8 mouse cellular contexts compared by ENCODE assay signal in the genomic region with DNA sequence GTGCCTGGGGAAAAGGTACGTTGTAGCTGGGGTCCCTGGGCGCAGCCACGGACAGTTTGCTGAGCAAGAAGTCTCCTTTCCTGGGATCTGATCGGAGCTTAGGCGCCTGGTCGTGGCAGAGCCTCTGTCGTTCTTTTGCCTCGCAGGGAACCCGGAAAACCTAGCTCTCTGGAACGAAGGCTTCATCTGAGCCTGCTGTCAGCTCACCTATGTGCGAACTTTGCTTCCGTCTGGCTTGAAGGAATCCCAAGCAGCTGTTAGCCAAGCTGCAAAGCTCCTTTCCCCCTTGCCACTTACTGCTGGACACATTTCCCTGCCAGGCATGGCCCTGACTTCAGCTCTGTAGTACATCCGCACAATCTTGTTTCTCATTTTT. TPM values are rescaled to one million over a fixed set of nuclear protein-coding genes. Genes with fewer than 3 reads are reported as not detected.
DNase-seq lines count a peak whose midpoint lies in the region; ATAC-seq and TF ChIP-seq lines count a peak whose summit lies in the region.

No protein-coding gene starts in this region.

- peak; percentile 1; the same call in 1 of the 2 replicates for ATAC-seq in lung, embryonic 14.5 days (ENCODE audit: insufficient read depth)
- 0 out of 2 replicates have a peak, but pooled peaks have one; percentile 1 for ATAC-seq in embryonic facial prominence, embryonic 12.5 days (ENCODE audit: insufficient number of reproducible peaks, insufficient read depth, low FRiP score, low TSS enrichment)
- ATAC-seq in hindbrain, embryonic 16.5 days: 0 out of 2 replicates have a peak, but pooled peaks have one; percentile 2
- peak; percentile 37; the same call in 1 of the 2 replicates for ATAC-seq in midbrain, embryonic 15.5 days (replicated peaks)

- peak overlapping the region; percentile 87 for H3K4me2 ChIP-seq in lung, embryonic 14.5 days
- peak overlapping the region; percentile 79 for H3K4me2 ChIP-seq in embryonic facial prominence, embryonic 12.5 days (replicated peaks)
- H3K4me2 ChIP-seq in hindbrain, embryonic 16.5 days (ENCODE audit: low read length): peak overlapping the region; percentile 72
- H3K4me2 ChIP-seq in midbrain, embryonic 15.5 days: peak overlapping the region; percentile 76

- no peaks in the 10 kb centered on the region for H3K36me3 ChIP-seq in lung, embryonic 14.5 days (ENCODE audit: insufficient read depth)
- no peaks in the 10 kb centered on the region for H3K36me3 ChIP-seq in embryonic facial prominence, embryonic 12.5 days
- peaks cover under 1% of the 10 kb centered on the region; the same call in 1 of the 2 replicates for H3K36me3 ChIP-seq in hindbrain, embryonic 16.5 days (ENCODE audit: control insufficient read depth, insufficient read depth, low read length)
- H3K36me3 ChIP-seq in midbrain, embryonic 15.5 days (replicated peaks): no peaks in the 10 kb centered on the region

- H3K27ac ChIP-seq in lung, embryonic 14.5 days (ENCODE audit: low read depth): peak overlapping the region; percentile 56; the same call in 1 of the 2 replicates
- H3K27ac ChIP-seq in embryonic facial prominence, embryonic 12.5 days: peak overlapping the region; percentile 67; the same call in 1 of the 2 replicates
- peak overlapping the region; percentile 86 for H3K27ac ChIP-seq in hindbrain, embryonic 16.5 days (ENCODE audit: low read depth, low read length)
- H3K27ac ChIP-seq in midbrain, embryonic 15.5 days: peak overlapping the region; percentile 88

- H3K27me3 ChIP-seq in lung, embryonic 14.5 days (ENCODE audit: insufficient read depth, low read length): no peaks in the 10 kb centered on the region
- H3K27me3 ChIP-seq in embryonic facial prominence, embryonic 12.5 days: 0 out of 2 replicates have a peak, but pooled peaks cover 3% of the 10 kb centered on the region
- H3K27me3 ChIP-seq in hindbrain, embryonic 16.5 days (replicated peaks; ENCODE audit: control insufficient read depth, insufficient read depth, low read length): no peaks in the 10 kb centered on the region
- no peaks in the 10 kb centered on the region for H3K27me3 ChIP-seq in midbrain, embryonic 15.5 days (replicated peaks)

- peak overlapping the region; percentile 55 for H3K9ac ChIP-seq in lung, embryonic 14.5 days
- peak overlapping the region; percentile 60 for H3K9ac ChIP-seq in embryonic facial prominence, embryonic 12.5 days
- H3K9ac ChIP-seq in hindbrain, embryonic 16.5 days (ENCODE audit: low read depth, low read length): peak overlapping the region; percentile 76
- peak overlapping the region; percentile 57 for H3K9ac ChIP-seq in midbrain, embryonic 15.5 days

- WGBS in lung, embryonic 14.5 days: 1% methylated on average over 13 of the region's 13 CpGs
- WGBS in embryonic facial prominence, embryonic 12.5 days: 2% methylated on average over 13 of the region's 13 CpGs
- WGBS in hindbrain, embryonic 16.5 days: under 1% methylated on average over 13 of the region's 13 CpGs
- under 1% methylated on average over 13 of the region's 13 CpGs for WGBS in midbrain, embryonic 15.5 days

- no peak for TF ChIP-seq CTCF in lung, embryonic 14.5 days (IDR thresholded peaks at IDR 0.05; ENCODE audit: low read depth)

- H3K4me3 ChIP-seq in lung, embryonic 14.5 days (ENCODE audit: low read depth, low read length): peak overlapping the region; percentile 54
- H3K4me3 ChIP-seq in embryonic facial prominence, embryonic 12.5 days: peak overlapping the region; percentile 57
- peak overlapping the region; percentile 58 for H3K4me3 ChIP-seq in hindbrain, embryonic 16.5 days (ENCODE audit: low read length)
- peak overlapping the region; percentile 61 for H3K4me3 ChIP-seq in midbrain, embryonic 15.5 days

- DNase-seq in lung, embryonic 14.5 days: peak; percentile 48
- DNase-seq in lung, postnatal 10 days: no peak
- DNase-seq in urinary bladder, postnatal 36 days (ENCODE audit: low spot score in 2 of 2): no peak
- no peak for DNase-seq in layer of hippocampus, postnatal 25 days (ENCODE audit: extremely low spot score in 1 of 2, low spot score in 1 of 2)
- no peak for DNase-seq in MN1 (ENCODE audit: low spot score)

- H3K9me3 ChIP-seq in lung, embryonic 14.5 days (ENCODE audit: low read depth, low read length): no peaks in the 10 kb centered on the region
- H3K9me3 ChIP-seq in embryonic facial prominence, embryonic 12.5 days: no peaks in the 10 kb centered on the region
- H3K9me3 ChIP-seq in hindbrain, embryonic 16.5 days (ENCODE audit: control insufficient read depth, low read length): no peaks in the 10 kb centered on the region
- no peaks in the 10 kb centered on the region for H3K9me3 ChIP-seq in midbrain, embryonic 15.5 days

- no peaks in the 10 kb centered on the region for H3K4me1 ChIP-seq in lung, embryonic 14.5 days (ENCODE audit: insufficient read depth)
- H3K4me1 ChIP-seq in embryonic facial prominence, embryonic 12.5 days: peaks cover 7% of the 10 kb centered on the region; the same call in 1 of the 2 replicates
- peaks cover 2% of the 10 kb centered on the region; the same call in 1 of the 2 replicates for H3K4me1 ChIP-seq in hindbrain, embryonic 16.5 days (ENCODE audit: control insufficient read depth, insufficient read depth, low read depth, low read length)
- H3K4me1 ChIP-seq in midbrain, embryonic 15.5 days: peaks cover 13% of the 10 kb centered on the region

RNA-seq across cellular contexts. Expression of gene Pcdh9, which starts 0.9 kb away (rescaled TPM):
- 8.1 and 9.4 TPM in 2 replicates for polyA plus RNA-seq in lung, embryonic 14.5 days (2014; fragmentation: Nextera tagmentation; extraction: Ambion mirVana)
- 54.6 TPM in 2 replicates for polyA plus RNA-seq in embryonic facial prominence, embryonic 12.5 days (2016; fragmentation: Nextera tagmentation; extraction: Ambion mirVana)
- polyA plus RNA-seq in hindbrain, embryonic 16.5 days (2015; fragmentation: Nextera tagmentation; extraction: Ambion mirVana): 216 and 232 TPM in 2 replicates
- polyA plus RNA-seq in midbrain, embryonic 15.5 days (2015; fragmentation: Nextera tagmentation; extraction: Ambion mirVana): 165 and 172 TPM in 2 replicates
- 100 to 1,000 TPM; 156 to 203 TPM for total RNA-seq in layer of hippocampus, postnatal 25 days (2021)
